Mouse (Mus musculus): Measurements from ENCODE around the gene Plk1. TPM values are rescaled to one million over a fixed set of nuclear protein-coding genes. Genes with fewer than 3 reads are reported as not detected.

The Plk1 gene
- total RNA-seq, 2 experiments from 2014 or later = 2.3 to 2.8 TPM

DNA sequence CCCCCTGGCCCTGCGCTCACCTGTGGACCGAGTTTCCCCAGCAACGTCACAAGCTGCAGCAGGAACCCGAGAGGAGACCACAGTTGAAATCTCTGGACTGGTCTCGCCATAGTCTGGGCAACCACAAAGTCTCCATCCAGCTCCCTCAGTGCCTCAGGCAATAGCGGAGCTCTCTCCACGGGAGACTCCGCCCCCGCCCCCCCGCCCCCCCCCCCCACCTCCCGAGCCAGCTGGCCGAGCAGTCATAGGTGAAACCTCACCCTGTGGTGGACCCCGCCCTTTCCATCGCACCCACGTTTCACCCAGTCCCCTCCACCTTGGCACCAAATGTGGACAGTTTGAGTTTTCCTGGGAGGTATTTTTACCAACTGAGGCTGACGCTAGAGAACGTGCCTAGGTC is 26.8 kb downstream of the Plk1 start, which contains the start of gene Ern2:
Gene Ern2, minus strand, starts transcription at position 165 of the 400 bp plus-strand sequence.
- no peak for DNase-seq (ENCODE audit: low spot score in 2 of 2)
- intact Hi-C loops (cut with DNase I) = no loop called here

- intact Hi-C loops (cut with DNase I) = no loop called here
- peak; percentile 35 to 37 for DNase-seq (ENCODE audit: low spot score in 2 of 2)
These were observed 30.2 kb downstream of the Plk1 start for GRCm38 (mm10) chr7:122189484-122189883.

DNA sequence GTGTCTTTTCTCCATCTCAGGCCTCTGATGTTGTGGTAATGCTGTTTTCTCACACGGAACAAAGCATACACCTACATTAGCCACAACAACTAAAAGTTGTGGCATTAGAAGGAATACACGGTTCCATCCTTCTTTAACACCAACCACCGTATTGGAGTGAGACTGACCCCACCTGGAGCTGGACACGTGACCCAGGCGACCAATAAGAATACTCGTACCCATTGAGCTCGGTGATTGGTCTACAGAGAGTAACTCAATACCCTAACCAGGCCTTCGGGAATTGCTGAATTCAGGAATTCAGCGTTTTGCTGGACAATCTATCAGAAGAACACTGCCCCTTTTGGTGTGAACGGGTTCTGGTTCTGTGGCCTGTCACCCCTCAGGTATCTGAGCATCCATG is 31.9 kb downstream of the Plk1 start:
- DNase-seq (ENCODE audit: low spot score in 2 of 2) = no peak
- intact Hi-C loops (cut with DNase I) = loop anchor here (10.0 kb wide), 1 partner anchor 744 kb away; no protein-coding TSS in a partner anchor

- DNase-seq (ENCODE audit: low spot score in 2 of 2) = no peak
These were observed 34.7 kb downstream of the Plk1 start for GRCm38 (mm10) chr7:122193919-122194318.

GRCm38 (mm10) chr7:122196771-122197170 is 37.5 kb downstream of the Plk1 start:
- no peak for DNase-seq (ENCODE audit: low spot score in 2 of 2)
- intact Hi-C loops (cut with DNase I) = loop anchor here (5.0 to 10.0 kb wide), 2 partner anchors 261 to 738 kb away; no protein-coding TSS in a partner anchor

More at GRCm38 (mm10) chr7:122193919-122194318, 34.7 kb downstream of the Plk1 start:
- intact Hi-C loops (cut with DNase I) = loop anchor here (10.0 kb wide), 1 partner anchor 741 kb away; no protein-coding TSS in a partner anchor

- intact Hi-C loops (cut with DNase I) = loop anchor here (5.0 to 10.0 kb wide), 2 partner anchors 260 to 737 kb away; no protein-coding TSS in a partner anchor
- peak; percentile 35 to 72 for DNase-seq (ENCODE audit: low spot score in 2 of 2)
These were observed 38.1 kb downstream of the Plk1 start for GRCm38 (mm10) chr7:122197306-122197705.

DNA sequence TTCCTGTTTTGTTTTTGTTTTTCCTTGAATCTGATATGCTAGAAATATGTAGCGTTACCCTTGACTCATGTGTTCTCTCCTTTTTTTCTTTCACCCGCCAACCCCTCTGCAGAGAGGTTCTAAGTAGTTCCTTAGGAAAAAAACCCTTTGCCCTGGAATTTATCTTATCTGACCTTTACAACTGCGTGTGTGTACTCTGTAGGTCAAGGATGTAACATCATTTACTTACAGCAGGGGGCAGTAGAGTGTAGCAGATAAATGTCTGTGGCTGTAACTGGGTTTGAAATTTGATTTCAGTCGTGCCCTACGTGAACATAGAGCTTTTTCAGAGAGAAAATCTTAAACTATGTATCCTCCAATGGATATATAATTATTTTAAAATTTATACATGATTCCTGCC is 40.1 kb downstream of the Plk1 start:
- intact Hi-C loops (cut with DNase I) = loop anchor here (2.0 to 10.0 kb wide), 3 partner anchors 42 to 736 kb away; no protein-coding TSS in a partner anchor
- peak; percentile 49 to 53 for DNase-seq (ENCODE audit: low spot score in 2 of 2)

DNA sequence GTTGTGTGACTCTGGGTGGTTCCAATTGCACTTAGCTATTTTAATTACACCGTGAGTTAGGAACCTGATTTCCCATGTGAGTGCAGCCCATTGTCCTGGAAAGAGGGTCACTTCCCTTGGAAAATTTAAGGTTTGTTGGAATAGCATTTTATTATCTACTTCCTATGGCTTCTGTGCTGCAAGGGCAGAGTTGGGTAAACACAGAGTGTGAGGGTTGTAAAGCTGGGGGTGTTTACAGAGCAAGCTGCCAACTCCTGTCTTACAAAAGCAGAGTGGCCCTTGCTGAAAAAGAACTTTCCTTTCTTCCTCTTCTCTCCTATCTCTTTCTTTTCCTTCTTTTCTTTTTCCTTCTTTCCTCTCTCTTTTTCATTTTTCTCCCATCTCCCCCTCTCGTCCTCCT is 44.7 kb downstream of the Plk1 start:
- no peak for DNase-seq (ENCODE audit: low spot score in 2 of 2)
- intact Hi-C loops (cut with DNase I) = no loop called here

DNA sequence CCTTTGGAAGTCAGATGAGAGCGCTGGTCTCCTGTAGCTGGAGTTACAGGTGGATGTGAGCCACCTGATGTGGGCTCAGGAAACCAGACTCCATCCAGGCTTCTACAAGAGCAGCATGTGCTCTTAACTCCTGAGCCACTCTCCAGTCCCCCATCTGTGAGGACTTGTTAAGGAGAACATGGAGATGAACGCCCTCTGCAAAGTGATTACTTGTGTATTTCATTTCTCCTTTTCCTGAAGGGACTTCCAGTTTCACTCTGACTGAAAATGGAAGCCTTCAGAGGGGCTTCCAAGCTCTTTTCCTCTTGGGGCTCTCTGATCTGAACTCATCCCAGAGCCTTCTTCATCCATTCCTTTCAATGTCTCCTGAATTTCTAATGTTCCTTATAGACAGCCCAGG is 46.9 kb downstream of the Plk1 start:
- intact Hi-C loops (cut with DNase I) = no loop called here
- DNase-seq (ENCODE audit: low spot score in 2 of 2) = no peak

DNA sequence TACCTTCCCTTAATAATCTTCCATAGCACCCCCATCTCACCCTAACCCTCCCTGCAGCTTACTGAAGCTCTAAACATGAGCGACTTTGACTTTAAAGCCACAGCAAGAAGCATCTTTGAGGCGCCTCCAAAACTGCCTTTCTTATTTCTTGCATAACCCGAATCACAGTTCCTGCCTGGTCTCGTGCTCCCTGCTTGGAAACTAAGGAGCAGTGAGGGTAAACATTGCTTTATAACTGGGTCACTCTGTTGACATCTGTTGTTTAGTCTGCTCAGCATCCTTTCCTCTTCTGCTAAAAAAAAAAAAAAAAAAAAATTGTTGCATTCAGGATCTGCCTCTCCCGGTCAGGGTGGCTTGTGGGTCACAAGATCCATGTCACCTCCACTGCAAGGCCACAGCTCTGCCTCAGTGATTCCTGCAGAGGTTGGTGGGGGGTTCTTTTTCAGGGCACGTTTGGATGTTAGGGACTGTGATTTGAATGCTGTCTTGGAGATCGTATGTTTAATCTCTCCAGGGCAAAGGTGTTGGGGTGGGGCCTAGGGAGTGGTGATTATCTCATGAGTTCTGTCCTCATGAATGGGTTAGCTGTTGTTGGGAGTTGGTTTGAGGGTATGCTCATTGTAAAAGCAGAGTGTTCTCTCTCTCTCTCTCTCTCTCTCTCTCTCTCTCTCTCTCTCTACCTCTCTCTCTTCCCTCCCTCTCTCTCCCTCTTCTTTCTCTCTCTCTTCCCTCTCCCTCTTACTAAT is 49.2 kb downstream of the Plk1 start:
- intact Hi-C loops (cut with DNase I) = no loop called here
- DNase-seq (ENCODE audit: low spot score in 2 of 2) = no peak

DNA sequence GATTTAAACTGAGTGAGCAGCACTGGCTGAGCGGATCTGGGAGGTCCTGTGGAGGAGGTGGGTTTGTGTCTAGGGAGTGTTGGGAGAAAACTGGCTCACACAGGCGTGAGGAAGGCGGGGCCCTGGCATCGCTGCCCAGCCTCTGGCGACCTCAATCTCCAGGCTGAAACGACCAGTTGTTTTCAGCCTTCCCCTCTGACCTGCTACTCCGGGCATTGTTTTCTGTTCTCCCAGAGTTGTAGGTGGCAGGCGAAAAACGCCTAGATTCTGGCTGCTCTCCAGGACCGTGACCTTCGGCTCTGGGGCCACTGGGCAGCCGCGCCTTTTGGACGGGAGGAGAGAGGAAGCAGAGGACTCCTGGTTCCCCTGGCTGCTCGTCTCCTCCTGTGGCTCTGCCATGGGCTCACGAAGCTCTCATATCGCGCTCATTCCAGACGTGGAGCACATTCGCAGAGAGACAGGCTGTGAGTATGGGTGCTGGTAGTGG is 60.1 kb downstream of the Plk1 start, which contains the start of gene Chp2:
Gene Chp2, plus strand, starts transcription at position 182 of the 487 bp plus-strand sequence.
- intact Hi-C loops (cut with DNase I) = no loop called here
- DNase-seq (ENCODE audit: low spot score in 2 of 2) = no peak

Other genes with a start within 250 kb of the Plk1 start
- gene Cog7, start 177.7 kb upstream of the Plk1 start, total RNA-seq (2021) = 10 to 100 TPM; 36.7 to 39.3 TPM
- gene Gga2, start 138.2 kb upstream of the Plk1 start, total RNA-seq (2021) = 10 to 100 TPM; 26.8 to 31.9 TPM
- gene Ubfd1, start 92.3 kb upstream of the Plk1 start, total RNA-seq (2021) = 10 to 100 TPM; 66.7 to 72.3 TPM
- 1 to 10 TPM; 6.6 to 7.6 TPM for gene Ears2, start 92.2 kb upstream of the Plk1 start, total RNA-seq (2021)
- gene Ndufab1, start 57.6 kb upstream of the Plk1 start, total RNA-seq (2021) = 100 to 1,000 TPM; 296 to 310 TPM
- gene Palb2, start 26.5 kb upstream of the Plk1 start, total RNA-seq (2021) = 1 to 10 TPM; 1.1 to 1.3 TPM
- gene Dctn5, start 26.4 kb upstream of the Plk1 start, total RNA-seq (2021) = 100 to 1,000 TPM; 105 to 108 TPM
- gene Ern2, start 26.8 kb downstream of the Plk1 start, total RNA-seq (2021) = under 1 TPM; 0.34 to 0.35 TPM
- gene Chp2, start 60.1 kb downstream of the Plk1 start, total RNA-seq (2021) = 1 to 10 TPM; 2.7 to 3.9 TPM
- 100 to 1,000 TPM; 894 to 958 TPM for gene Prkcb, start 129.3 kb downstream of the Plk1 start, total RNA-seq (2021)